8 mouse cellular contexts compared by ENCODE assay signal in the genomic region with DNA sequence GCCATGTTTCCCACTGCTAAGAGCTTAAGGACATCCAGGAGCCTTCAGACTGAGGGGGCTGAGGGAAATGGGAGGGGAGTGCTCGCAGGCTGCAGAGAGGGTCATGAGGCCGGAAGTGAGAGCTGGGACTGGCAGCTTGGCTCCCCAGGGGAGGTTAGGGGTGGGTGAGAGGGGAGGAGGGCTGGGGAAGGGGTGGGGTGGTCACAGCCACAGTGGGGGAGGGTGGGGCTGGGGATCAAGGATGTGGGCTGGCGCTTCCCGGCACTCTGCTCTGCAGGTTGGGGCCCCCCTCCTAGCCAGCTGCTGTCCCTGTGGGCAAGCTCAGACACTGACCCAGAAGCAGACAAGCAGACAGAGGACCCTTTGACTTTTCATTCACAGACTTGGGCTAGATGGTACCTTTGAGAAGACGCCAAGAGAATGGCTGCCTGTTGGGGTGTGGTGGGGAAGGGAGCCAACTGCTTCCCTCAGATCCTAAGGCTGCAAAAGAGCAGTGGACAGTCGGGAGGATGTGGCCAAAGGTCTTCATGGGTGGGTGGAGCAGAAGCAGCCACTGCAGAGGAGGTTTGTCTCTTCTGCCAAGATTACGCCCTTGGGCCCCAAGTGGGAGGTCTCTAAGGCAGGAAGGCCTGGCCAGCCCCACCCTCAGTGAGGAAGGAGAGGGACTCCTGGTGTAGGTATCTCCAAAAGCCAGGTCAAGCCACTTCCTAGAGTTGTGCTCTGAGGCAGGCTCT. TPM values are rescaled to one million over a fixed set of nuclear protein-coding genes. Genes with fewer than 3 reads are reported as not detected.
DNase-seq lines count a peak whose midpoint lies in the region; ATAC-seq lines count a peak whose summit lies in the region.

No protein-coding gene starts in this region.

- peak overlapping the region; percentile 22; the same call in 1 of the 2 replicates for H3K4me3 ChIP-seq in embryonic facial prominence, embryonic 10.5 days
- H3K4me3 ChIP-seq in limb, embryonic 11.5 days (ENCODE audit: low read depth, low read length): no peak overlapping the region
- no peak overlapping the region for H3K4me3 ChIP-seq in midbrain, embryonic 15.5 days

- H3K4me2 ChIP-seq in limb, embryonic 11.5 days (ENCODE audit: low read depth, severe bottlenecking): no peak overlapping the region
- H3K4me2 ChIP-seq in midbrain, embryonic 15.5 days: no peak overlapping the region

- ATAC-seq in limb, embryonic 11.5 days (ENCODE audit: insufficient number of reproducible peaks, low FRiP score, low TSS enrichment, low read depth): no peak
- ATAC-seq in midbrain, embryonic 15.5 days (replicated peaks): no peak

- H3K27ac ChIP-seq in embryonic facial prominence, embryonic 10.5 days (replicated peaks): peak overlapping the region; percentile 78
- peak overlapping the region; percentile 4; the same call in 1 of the 2 replicates for H3K27ac ChIP-seq in limb, embryonic 11.5 days (replicated peaks; ENCODE audit: low read depth, low read length)
- H3K27ac ChIP-seq in midbrain, embryonic 15.5 days: 0 out of 2 replicates have a peak overlapping the region, but pooled peaks have one; percentile 5

- H3K9me3 ChIP-seq in embryonic facial prominence, embryonic 10.5 days: no peaks in the 10 kb centered on the region
- no peaks in the 10 kb centered on the region for H3K9me3 ChIP-seq in limb, embryonic 11.5 days (ENCODE audit: control insufficient read depth, low read length)
- no peaks in the 10 kb centered on the region for H3K9me3 ChIP-seq in midbrain, embryonic 15.5 days

- peaks cover 86% of the 10 kb centered on the region for H3K36me3 ChIP-seq in embryonic facial prominence, embryonic 10.5 days (replicated peaks)
- peaks cover 27% of the 10 kb centered on the region for H3K36me3 ChIP-seq in limb, embryonic 11.5 days (ENCODE audit: control insufficient read depth, insufficient read depth, low read length)
- H3K36me3 ChIP-seq in midbrain, embryonic 15.5 days (replicated peaks): peaks cover 19% of the 10 kb centered on the region; the same call in 1 of the 2 replicates

- no peaks in the 10 kb centered on the region for H3K27me3 ChIP-seq in embryonic facial prominence, embryonic 10.5 days (replicated peaks; ENCODE audit: low read depth, poor library complexity, severe bottlenecking)
- no peaks in the 10 kb centered on the region for H3K27me3 ChIP-seq in limb, embryonic 11.5 days (ENCODE audit: control insufficient read depth, insufficient read depth, low read length)
- H3K27me3 ChIP-seq in midbrain, embryonic 15.5 days (replicated peaks): no peaks in the 10 kb centered on the region

- peak; percentile 68 for DNase-seq in urinary bladder, postnatal 14 days (ENCODE audit: low spot score)
- DNase-seq in urinary bladder, adult 18-20 months (ENCODE audit: low spot score in 2 of 2): no peak
- DNase-seq in embryonic facial prominence, embryonic 10.5 days (ENCODE audit: low spot score): peak; percentile 60
- DNase-seq in heart, postnatal 36 days: peak; percentile 68 to 81
- DNase-seq in limb, embryonic 11.5 days (ENCODE audit: low spot score): no peak
- DNase-seq in thymus, postnatal 36 days: peak; percentile 62 to 83
- DNase-seq in layer of hippocampus, postnatal 25 days (ENCODE audit: extremely low spot score in 1 of 2, low spot score in 1 of 2): no peak

- WGBS in embryonic facial prominence, embryonic 10.5 days: 23% methylated on average over 7 of the region's 7 CpGs
- WGBS in limb, embryonic 11.5 days: 20% methylated on average over 7 of the region's 7 CpGs
- 31% methylated on average over 7 of the region's 7 CpGs for WGBS in midbrain, embryonic 15.5 days

- intact Hi-C loops in heart, postnatal 36 days (cut with DNase I): loop anchor here (2.0 to 5.0 kb wide), 4 partner anchors 35 to 240 kb away; a partner anchor contains a TSS

- no peak overlapping the region for H3K9ac ChIP-seq in limb, embryonic 11.5 days (ENCODE audit: low read length)
- no peak overlapping the region for H3K9ac ChIP-seq in midbrain, embryonic 15.5 days

- peaks cover 81% of the 10 kb centered on the region for H3K4me1 ChIP-seq in embryonic facial prominence, embryonic 10.5 days
- H3K4me1 ChIP-seq in limb, embryonic 11.5 days (ENCODE audit: control insufficient read depth, insufficient read depth, low read length): peaks cover 48% of the 10 kb centered on the region
- H3K4me1 ChIP-seq in midbrain, embryonic 15.5 days: peaks cover 28% of the 10 kb centered on the region

RNA-seq across cellular contexts. Expression of a gene that starts 46.5 kb away (rescaled TPM):
- polyA plus RNA-seq in embryonic facial prominence, embryonic 10.5 days (2016; fragmentation: Nextera tagmentation; extraction: Ambion mirVana): 11.5 and 11.6 TPM in 2 replicates
- 10 to 100 TPM; 41.9 to 50.8 TPM for total RNA-seq in heart, postnatal 36 days (2021)
- 10.2 and 10.5 TPM in 2 replicates for polyA plus RNA-seq in limb, embryonic 11.5 days (2014; fragmentation: Nextera tagmentation; extraction: Ambion mirVana)
- 13.5 and 14.4 TPM in 2 replicates for polyA plus RNA-seq in midbrain, embryonic 15.5 days (2015; fragmentation: Nextera tagmentation; extraction: Ambion mirVana)
- total RNA-seq in layer of hippocampus, postnatal 25 days (2021): 100 to 1,000 TPM in 1 of 2 experiments, 10 to 100 TPM in 1; 96.9 to 109 TPM

Comparison
In these comparisons a context has a peak if more than half of its experiments do, and no peak if none do; other contexts are left out.
1. DNase-seq: peak in urinary bladder, postnatal 14 days (single experiment), embryonic facial prominence, embryonic 10.5 days (single experiment), heart, postnatal 36 days (2 of 2) and thymus, postnatal 36 days (2 of 2); none in urinary bladder, adult 18-20 months (0 of 2), limb, embryonic 11.5 days (single experiment) and layer of hippocampus, postnatal 25 days (0 of 2).
2. H3K27ac ChIP-seq: peak in every context shown above with its lines; median percentile 78 in embryonic facial prominence, embryonic 10.5 days; 5 in midbrain, embryonic 15.5 days; 4 in limb, embryonic 11.5 days.